Mouse (Mus musculus) Muller cell, postnatal 12 days (primary cell): ENCODE data around the gene B4galnt1.
"Not testable (repeated sequence)": the region's sequence is repeated elsewhere in the genome, so short reads cannot be mapped to it uniquely, and the experiment has no call there.

Source experiments
- DNase-seq: peaks from one replicate; pipeline ENCODE4 v3.0.0-alpha.2; 2015; ENCODE audit errors: inconsistent ontology term

The B4galnt1 gene

DNA sequence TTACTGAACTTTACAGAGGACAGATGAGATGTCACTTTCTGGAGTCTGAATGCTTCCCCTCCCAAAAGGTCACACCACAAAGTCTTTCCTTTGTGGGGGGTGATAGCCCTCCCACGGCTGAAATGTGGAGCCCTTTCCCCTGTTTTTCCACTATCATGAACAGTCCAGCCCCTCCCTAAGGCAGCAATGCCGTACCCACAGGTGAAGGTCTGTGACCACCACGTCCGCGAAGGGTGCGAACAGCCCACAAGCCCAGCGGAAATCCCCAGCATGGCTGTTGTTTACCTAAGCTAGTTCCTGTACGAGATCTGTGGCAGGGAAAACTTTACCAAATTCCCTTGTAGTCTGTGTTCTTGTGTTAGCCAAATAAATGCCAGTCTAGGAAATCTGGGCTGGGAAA lies 23.5 kb upstream of the B4galnt1 start:
- no peak for DNase-seq

DNA sequence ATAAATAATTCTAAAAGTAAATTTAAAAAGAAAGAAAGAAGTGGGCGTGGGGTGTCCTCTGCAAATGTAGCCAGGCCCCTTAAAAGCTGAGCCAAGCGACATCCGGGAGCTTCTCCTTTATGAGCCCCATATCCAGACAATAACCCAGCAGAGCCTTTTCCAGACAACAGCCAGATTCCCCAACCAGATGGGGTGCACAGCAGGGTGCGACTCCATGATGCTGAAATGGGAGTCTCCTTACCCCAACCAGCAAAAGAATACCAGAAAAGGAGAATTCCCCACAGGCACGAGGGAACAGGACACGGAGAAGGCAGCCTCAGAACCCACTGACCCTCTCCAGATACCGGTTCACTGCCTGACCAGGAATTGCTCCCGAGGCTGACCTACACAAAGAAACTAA lies 21.8 kb upstream of the B4galnt1 start:
- DNase-seq = no peak

DNA sequence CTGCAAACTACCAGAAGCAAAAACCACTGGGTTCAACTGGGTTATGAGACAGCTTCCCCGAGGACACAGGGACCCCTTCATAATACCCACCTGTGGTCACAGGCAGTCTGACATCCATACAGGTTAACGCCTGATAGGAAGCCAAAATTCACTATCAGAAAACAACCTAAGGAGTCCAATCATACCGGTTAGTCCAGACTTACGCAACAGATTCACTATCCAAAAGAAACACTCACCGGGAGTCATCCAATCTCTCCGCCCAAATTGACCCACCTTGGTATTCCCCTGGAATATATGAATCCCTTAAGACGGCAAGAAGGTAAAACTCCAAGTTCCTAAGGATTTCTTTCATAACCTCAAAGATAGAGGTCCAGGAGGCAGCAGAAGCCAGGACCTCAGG lies 20.5 kb upstream of the B4galnt1 start:
- no peak for DNase-seq

DNA sequence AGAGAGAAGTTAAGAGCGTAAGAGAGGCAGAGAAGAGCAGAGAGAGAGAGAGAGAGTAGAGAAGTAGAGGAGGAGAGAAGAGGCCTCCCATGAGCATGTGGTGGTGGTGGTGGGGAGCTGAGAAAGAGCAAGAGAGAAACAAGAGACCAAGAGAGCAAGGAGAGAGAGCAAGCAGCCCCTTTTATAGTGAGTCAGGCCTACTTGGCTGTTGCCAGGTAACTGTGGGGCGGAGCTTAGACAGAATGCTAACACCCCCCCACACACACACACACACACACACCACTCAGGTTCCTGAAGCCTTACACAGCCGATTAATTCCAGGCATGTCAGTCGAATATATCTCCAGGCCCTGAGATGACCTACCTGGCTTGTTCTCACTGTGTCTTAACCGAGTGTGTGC lies 19.7 kb upstream of the B4galnt1 start:
- DNase-seq = no peak

DNA sequence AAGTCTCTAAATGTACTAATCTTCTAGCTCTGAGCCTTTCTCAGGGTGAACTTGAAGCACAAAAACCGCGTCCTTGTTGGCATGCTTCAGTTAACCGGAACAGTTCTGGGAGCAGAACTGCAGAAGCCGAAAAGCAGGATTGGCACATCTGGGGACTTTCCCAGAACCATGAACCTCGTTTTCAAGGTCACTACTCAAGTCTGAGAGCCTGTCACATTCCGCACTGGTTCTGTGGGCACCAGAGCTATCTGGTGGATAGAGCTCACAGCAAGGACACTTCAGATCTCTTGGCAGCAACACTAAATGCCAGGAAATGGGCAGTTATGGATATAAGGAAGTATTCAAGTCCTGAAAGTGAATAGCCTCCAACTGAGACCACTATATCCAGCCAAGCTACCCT lies 17.9 kb upstream of the B4galnt1 start:
- DNase-seq = no peak

DNA sequence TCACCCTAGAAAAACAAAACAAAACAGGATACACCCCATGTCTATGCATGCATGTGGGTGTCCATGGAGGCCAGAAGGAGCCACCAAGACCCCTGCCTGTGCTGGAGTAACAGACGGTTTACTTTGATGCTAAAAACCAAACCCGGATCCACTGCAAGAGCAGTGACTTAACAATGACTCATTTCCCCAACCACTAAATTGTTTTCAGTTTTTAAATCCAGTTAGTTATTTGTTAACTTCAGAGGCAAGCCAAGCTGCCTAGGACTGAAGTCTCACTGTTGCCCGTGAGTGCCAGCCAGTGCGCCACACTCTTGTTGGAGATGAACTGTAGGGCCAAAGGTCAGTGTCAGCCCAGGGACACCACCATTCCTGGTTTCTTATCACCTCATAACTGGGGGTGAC lies 14.6 kb upstream of the B4galnt1 start:
- DNase-seq = no peak

DNA sequence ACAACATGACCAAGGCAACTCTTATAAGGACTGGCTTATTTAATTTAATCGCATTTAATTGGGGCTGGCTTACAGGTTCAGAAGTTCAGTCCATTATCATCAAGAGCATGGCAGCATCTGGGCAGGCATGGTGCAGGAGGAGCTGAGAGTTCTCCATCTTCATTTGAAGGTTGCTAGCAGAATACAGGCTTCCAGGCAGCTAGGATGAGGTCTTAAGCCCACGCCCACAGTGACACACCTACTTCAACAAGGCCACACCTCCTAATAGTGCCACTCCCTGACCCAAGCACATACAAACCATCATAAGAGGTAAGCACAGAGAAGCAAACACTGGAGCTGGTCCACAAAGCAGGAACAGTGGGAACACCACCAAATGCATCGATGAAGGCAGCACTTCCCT lies 13.8 kb upstream of the B4galnt1 start:
- DNase-seq = not testable (repeated sequence)

DNA sequence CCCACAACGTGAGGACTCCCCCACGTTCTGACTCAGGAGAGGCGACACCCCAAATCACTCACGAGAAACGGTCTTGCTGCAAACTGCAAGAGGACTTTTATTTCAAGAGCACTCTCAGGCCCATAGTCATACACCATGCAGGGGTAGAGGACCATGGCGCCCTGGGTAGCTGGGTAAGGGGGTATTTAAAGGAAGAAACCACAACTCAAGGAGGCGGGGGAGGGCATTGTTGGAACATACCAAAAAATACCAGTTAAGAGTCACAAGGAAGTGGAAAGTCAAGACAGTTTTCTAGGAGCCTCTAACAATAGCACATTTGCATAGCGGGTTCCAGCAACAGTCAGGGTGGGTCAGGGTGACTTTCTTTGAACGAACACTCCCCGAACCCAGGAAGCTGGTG lies 12.5 kb upstream of the B4galnt1 start:
- not testable (repeated sequence) for DNase-seq

DNA sequence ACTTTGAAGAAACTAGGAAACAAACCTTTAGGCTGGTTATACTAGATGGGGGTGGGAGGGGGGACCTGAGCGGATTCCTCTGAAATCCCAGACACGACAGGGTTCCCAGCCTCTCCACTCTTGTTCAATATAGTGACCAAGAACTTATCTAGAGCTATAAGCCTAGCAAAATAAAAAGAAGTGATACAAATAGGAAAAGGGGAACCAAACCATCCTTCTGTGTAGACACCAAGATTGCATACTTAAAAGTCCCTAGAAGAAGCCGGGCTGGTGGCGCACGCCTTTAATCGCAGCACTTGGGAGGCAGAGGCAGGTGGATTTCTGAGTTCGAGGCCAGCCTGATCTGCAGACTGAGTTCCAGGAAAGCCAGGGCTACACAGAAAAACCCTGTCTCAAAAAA lies 11.7 kb upstream of the B4galnt1 start:
- no peak for DNase-seq

DNA sequence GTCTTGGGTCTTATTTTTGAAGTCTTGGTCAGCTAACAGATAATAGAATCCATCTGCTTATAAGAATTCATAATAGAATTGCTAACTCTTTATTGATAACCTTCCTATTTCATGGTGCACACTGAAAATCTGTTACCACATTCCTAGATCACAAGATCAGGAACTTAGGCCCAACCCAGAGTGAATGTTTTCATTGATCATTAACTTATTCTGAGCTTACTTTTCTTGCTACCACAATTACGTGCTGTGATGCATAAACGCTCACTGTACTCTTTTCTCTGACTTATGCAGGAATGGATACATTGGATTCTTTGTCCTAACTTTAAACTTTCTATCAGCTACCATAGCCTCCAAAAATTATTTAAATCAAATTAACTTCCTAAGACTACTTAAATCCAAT lies 10.8 kb upstream of the B4galnt1 start:
- no peak for DNase-seq

DNA sequence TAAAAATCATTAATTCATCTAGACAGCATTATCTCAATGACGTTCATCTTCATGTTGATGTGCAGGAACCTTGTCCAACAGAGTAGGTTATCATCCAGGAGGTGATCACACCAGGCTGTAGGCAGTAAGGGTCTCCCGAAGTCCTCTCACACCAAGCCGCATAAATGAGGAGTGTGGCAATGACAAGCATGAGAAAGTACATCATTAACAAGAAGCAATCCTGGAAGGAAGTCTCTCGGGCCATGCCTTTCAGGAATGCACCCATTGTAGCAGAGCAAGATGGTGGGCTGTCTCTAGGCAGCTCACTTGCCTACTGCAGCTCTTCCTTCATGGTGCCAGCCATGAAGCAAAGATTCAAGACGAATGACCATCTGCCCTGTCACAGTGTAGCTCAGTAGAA lies 10.4 kb upstream of the B4galnt1 start:
- DNase-seq = no peak

DNA sequence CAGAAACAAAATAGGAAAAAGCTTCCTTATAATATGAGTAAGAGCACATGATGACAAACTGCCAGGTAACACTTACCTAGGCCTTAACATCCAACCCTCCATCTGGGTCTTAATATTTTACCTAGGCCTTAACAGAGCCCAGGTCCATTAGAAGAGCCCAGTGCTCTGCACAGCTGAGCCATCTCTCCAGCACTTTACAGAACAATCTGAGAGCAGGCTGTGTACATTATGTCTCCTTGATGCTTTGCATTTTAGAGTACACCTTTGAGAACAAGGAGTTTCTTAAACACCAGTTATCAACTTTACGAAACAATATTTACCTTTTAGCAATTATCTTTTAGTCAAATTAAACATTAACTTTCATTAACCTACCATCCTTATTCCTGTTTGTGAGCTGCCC lies 8.9 kb upstream of the B4galnt1 start:
- DNase-seq = no peak

DNA sequence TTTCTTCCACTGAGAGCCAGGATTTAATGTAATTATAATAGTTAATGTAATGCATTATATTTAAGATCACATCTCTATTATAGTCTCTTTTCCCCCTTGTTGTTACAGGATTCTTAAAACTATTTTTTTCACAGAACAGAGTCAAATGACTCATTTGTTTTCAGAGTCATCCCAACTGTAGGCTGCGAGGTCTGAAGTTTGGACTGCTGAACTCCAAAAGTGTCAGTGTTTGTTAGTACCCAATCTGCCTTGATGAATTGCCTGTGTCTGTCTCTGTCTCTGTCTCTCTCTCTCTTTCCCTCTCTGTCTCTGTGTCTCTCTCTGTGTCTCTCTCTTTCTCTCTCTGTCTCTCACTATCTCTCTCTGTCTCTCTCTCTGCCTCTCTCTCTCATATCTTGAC lies 8.5 kb upstream of the B4galnt1 start:
- no peak for DNase-seq

DNA sequence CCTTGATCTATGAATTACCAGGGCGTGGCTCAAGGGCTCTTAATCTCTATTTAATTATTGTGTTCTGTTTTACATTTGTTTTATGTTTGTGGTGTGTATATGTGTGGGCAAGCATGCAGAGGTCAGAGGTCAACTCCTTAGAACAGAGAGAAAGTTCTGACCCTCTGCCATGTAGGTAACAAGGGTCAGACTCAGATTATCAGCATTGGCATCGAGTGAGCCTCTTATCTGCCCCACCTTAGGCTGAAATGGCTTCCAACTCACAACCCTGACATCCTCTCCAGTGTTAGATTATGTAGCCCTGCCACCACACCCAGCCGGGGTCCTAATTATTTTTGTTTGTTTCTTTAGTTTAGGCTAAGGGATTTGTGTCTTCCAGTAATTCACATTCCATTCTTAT lies 6.6 kb upstream of the B4galnt1 start:
- no peak for DNase-seq

DNA sequence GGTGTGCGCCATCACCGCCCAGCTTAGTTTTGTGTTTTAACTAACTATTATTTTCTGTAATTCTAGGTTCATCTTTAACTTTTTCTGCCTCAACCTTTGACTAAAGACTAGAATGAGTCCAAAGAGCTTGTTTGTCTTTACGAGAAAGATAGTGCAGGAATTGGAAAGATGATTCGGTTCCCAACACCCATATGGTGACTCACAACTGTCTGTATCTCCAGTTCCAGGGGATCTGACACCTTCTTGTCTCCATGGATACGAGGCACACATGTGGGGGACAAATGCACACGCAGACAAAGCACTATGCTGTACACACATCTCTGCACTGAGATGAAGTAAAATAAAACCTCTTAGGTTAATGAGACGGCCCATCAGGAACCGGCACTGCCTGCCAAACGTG lies 4.9 kb upstream of the B4galnt1 start:
- no peak for DNase-seq

DNA sequence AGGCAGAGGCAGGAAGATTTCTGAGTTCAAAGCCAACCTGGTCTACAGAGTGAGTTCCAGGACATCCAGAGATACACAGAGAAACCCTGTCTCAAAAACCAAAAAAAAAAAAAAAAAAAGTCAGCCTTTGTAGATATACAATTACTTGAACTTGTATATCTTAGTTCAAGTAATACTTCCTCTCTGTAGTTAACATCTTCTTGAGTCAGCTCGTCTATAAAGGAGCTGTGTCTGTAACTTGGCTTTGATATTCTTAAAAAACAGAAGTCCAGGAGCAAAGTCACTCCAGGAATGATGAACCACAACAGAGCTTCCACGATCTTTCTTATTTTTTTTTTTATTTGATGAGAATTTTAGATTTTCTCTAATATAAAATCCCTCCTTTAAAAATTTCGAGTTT lies 4.3 kb upstream of the B4galnt1 start:
- no peak for DNase-seq

DNA sequence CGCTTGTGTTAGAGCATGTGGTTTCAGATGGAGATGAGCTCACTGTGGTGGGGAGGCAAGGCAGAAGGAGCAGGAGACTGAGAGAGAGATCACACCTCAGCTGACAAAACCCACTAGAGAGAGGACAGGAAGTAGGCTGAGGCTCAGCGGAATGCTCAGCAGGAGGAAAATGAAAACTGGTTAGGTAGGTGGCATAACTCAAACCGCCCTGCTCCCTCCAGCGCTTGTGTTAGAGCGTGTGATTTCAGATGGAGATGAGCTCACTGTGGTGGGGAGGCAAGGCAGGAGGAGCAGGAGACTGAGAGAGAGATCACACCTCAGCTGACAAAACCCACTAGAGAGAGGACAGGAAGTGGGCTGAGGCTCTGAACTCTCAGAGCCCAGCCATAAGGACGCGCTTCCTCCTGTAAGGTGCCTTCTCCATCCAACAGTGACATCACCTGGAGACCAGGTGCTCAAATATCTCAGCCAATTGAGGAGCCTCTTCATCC lies 2.2 kb upstream of the B4galnt1 start:
- not testable (repeated sequence) for DNase-seq

DNA sequence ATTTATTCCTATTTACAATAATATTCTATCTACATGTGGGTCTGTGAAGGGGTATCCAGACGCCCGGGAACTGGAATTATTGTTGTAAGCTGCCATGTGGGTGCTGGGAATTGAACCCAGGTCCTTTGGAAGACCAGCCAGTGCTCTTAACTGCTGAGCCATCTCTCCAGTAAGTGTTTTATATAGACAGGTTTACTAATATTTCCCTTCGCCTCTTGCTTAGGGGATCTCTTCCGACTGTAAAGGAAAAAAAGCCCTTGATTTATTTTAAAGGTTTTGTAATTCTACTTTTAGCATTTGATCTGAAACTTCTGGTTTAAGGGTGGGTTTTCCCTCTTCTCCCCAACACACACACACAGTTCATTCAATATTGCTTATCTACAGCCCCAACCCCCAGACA lies 835 bp upstream of the B4galnt1 start:
- no peak for DNase-seq

DNA sequence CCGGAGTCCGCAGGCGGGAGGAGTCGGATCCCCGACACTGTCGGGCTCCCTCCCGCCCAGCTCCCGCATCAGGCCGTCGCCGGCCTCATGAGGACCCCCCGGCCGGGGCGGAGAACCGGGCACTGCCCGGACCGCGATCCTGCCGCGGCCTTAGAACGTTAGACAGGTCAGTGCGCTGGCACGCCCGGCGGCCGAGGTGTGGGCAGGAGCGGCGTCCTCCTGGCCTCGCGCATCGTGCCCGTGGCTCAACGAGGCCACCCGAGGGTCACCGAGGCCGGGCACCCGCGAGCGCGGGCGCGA lies 279 bp downstream of the B4galnt1 start:
- no peak for DNase-seq

DNA sequence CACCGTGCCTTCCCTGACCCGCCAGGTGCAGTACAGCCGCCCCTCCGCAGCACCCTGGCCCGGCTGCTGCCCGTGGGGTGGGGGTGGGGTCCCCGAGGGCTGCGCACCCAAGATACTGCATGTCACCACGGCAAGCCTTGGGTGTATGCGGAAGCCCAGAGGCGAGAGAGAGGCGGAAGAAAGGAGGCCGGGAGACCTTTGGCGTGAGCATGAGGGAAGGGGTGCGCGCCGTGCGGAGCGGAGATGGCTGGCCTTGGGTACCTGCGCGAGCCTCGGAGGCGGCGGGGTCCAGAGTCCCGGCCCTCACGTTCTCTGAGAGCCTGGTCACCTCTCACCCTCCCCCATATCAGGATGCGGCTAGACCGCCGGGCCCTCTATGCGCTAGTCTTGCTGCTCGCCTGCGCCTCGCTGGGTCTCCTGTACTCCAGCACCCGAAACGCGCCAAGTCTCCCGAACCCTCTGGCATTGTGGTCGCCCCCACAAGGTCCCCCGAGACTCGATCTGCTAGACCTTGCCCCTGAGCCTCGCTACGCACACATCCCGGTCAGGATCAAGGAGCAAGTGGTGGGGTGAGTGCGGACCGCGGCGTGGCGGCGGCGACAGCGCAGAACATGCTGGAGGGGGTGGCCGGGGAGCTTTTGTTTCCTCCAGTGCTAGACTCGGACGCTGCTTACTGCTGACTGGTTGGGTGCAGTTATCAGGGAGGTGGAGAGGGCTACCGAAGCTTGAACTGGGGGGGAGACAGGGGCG lies 804 bp downstream of the B4galnt1 start:
- DNase-seq = peak; percentile 70

DNA sequence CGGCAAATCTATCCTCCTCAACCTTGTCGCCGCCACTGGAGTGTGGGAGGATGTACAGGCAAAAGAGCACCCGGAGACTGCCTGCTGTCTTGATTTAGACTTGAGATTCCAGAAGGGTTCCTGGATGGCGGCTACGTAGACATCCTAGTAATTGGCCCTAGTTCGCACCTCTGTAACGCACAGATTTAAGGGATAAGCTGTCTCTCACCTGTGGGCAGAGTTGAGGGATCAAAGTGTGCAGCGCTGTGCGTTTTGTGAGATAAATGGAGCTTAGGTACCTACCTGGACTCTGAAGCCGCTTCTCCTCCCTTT lies 1.3 kb downstream of the B4galnt1 start:
- no peak for DNase-seq

DNA sequence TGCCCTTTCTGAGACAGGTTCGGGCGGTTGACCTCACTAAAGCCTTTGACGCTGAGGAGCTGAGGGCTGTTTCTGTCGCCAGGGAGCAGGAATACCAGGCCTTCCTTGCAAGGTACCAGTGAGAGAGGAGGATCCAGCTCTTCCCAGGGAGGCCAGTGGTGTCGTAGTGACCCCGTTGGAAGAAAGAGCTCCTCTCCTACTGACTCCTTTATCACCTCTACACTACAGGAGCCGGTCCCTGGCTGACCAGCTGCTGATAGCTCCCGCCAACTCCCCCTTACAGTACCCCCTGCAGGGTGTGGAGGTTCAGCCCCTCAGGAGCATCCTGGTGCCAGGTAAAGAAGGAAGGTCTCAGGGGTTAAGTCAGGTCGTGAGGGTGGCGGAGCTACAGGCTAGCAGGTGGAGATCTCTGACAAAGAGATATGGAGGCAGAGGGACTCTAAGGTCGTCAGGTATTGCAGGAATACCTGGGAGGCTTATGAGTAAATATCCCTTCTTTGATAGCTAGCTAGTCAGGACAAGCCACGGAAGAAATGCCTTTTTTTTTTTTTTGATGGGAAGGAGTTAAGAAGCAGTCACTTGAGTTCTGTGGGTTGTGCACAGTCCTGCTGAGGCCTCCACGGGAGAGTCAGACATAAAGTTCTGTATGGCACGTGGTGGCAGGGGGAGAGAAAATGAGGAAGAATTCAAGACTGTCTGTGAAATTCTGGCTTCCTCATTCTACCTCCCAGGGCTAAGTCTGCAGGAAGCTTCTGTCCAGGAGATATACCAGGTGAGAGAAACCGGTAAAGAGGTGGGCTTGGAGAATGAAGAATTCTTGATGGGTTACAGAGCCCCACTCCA lies 2.0 kb downstream of the B4galnt1 start:
- no peak for DNase-seq

DNA sequence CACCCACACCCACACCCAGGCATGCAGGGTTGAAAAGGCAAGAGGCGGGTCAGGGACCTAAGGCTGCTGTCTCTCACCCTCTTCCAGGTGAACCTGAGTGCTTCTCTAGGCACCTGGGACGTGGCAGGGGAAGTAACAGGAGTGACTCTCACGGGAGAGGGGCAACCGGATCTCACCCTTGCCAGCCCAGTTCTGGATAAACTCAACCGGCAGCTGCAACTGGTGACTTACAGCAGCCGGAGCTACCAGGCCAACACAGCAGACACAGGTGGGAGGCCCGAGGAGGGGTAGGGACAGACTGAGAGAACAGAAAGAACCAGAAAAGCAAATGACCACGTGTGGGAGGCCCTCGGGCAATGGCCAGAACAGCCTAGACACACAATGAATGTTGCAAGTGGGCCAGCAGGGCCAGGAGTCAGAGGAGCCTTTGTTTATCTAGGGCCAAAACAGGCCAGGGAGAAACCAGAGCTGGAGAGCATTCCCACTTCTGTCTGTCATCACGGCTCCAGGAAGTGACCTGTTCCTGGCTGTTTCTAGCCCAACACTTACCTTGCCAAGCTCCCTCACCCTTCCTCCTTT lies 2.7 kb downstream of the B4galnt1 start:
- peak; percentile 42 for DNase-seq
